Mouse (Mus musculus) heart, adult 8-10 months (tissue): ENCODE measurements around the gene H2al2b. TPM values are rescaled to one million over a fixed set of nuclear protein-coding genes. Genes with fewer than 3 reads are reported as not detected.
"Not testable (repeated sequence)": the region's sequence is repeated elsewhere in the genome, so short reads cannot be mapped to it uniquely, and the experiment has no call there.

Source experiments
- DNase-seq: peaks from one replicate; pipeline ENCODE4 v3.0.0; 2022; ENCODE audit warnings: low spot score
- total RNA-seq, 4 experiments: library from RNA; stranded (reverse); gene quantifications; 2 replicates each; pipeline ENCODE4 v1.2.4; 2022

Gene H2al2b
- total RNA-seq = not detected

GRCm38 (mm10) chrY:2720574-2720973, at the start of gene H2al2b:
Gene H2al2b, minus strand, starts transcription at chrY:2720674.
- not testable (repeated sequence) for DNase-seq

Other genes with a start within 250 kb of the H2al2b start
- gene H2al2c, start 121.6 kb downstream of the H2al2b start, total RNA-seq = not detected
- not detected for gene Sry, start 57.0 kb downstream of the H2al2b start, total RNA-seq
- gene Gm4064, start 75.5 kb upstream of the H2al2b start, total RNA-seq = not detected
- gene Rbmy, start 110.0 kb upstream of the H2al2b start, total RNA-seq = not detected
- gene Gm10256, start 110.0 kb upstream of the H2al2b start, total RNA-seq = not detected
- gene Gm10352, start 180.3 kb upstream of the H2al2b start, total RNA-seq = not detected
- not detected for gene Gm29289, start 211.9 kb upstream of the H2al2b start, total RNA-seq